Mouse (Mus musculus): Measurements from ENCODE around the gene Sox2.

Sox2 gene

DNA sequence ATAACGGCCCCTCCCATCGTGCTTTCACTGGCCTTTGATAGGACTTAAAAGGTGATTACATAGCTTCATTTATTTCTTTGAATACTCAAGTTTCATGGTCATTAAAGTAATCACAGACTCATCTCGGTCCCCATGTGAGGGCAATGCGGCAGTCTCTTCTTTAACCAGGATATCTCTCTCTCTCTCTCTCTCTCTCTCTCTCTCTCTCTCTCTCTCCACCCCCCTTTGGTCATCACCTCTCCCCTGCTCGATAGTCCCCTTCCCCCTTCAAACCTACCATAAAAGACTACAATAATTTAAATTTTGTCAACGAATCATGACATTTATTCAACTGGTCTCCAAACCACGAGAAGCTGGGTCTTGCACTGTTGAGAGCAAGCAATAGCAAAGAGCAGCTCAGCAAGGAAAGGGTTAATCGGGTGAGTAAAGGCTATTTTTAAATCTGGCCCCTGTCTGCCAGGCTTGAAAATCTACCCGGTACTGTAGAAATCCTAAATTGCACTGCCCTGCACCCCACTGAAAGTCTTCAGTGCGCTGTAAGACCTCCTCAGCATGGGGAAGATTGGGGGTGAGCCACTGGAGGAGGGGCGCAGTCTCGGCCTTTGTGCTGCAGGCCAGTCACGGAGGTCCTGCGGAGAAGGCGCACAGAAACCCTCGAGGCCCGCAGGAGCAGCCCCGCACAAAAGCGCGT is 41.6 kb downstream of the Sox2 start:
- peak; percentile 11 to 14 for DNase-seq (ENCODE audit: low spot score in 2 of 2)

- no peak for DNase-seq (ENCODE audit: low spot score in 2 of 2)
Measured at GRCm38 (mm10) chr3:34692394-34692745, 42.2 kb downstream of the Sox2 start.

Measured in frontal cortex, postnatal 36 days (tissue).